Mouse (Mus musculus): ENCODE data around the gene Nfasc.

DNA sequence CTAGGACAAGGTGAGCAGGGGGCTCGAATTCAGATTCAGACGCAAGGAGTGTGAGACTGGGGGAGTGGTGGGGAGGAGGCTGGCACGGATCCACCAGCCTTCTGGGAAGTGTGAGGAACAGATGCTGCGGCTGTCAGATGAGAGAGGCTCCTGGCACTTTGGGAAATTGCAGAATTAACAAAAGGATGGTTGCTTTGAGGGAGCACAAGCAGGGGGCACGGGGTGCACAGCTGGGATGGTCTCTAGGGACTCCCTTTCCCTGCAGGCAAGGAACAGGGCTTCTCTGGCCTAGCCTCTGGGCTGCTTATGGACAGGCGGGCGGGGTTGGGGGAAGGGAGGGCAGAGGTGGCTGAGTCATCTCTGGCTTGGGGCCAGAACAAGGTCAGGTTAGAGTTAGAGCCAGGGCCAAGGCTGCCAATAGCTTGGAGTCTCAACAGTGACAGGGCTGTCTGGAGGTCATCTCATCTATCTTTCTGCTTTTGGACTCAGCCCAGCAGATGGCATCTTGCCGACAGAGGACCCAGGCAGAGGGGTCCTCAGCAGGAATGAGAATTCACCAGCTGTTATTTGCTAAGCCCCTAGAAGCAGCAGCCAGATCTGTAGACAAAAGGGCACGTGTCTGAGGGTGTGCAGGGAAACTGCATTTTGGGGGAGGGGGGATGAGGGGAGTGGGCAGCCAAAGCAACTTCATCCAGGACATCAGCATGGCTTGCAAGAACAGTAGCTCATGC, 183.5 kb downstream of the Nfasc start:
- TF ChIP-seq POLR2A (IDR thresholded peaks at IDR 0.05; ENCODE audit: borderline replicate concordance, control insufficient read depth, low read depth, low read length) (no peak), CTCF (IDR thresholded peaks at IDR 0.05; ENCODE audit: control insufficient read depth, insufficient read depth, low read length) (no peak)
